Mouse (Mus musculus): ENCODE data around the gene Twist1. TPM values are rescaled to one million over a fixed set of nuclear protein-coding genes. Genes with fewer than 3 reads are reported as not detected.
A peak's percentile ranks its signal among the peaks of the same experiment; 100 is the strongest.

The Twist1 gene
- polyA plus RNA-seq, 1 experiment from 2014 or later: 1.8 TPM

GRCm38 (mm10) chr12:33954931-33955565, 2.4 kb upstream of the Twist1 start:
- no peaks in the 10 kb centered on the region for H3K9me3 ChIP-seq (ENCODE audit: control insufficient read depth)
- no peak overlapping the region for H3K4me2 ChIP-seq (replicated peaks; ENCODE audit: low read depth)
- WGBS: 21% methylated on average over 8 of the region's 8 CpGs
- peaks cover 57% of the 10 kb centered on the region for H3K27me3 ChIP-seq (replicated peaks; ENCODE audit: control insufficient read depth, insufficient read depth, low read length)
- H3K4me3 ChIP-seq (ENCODE audit: low read depth, low read length): no peak overlapping the region
- H3K4me1 ChIP-seq (replicated peaks; ENCODE audit: control insufficient read depth, insufficient read depth, low read length): no peaks in the 10 kb centered on the region
- no peak overlapping the region for H3K9ac ChIP-seq (ENCODE audit: low read depth, low read length)
- no peaks in the 10 kb centered on the region for H3K36me3 ChIP-seq (ENCODE audit: control insufficient read depth, insufficient read depth)
- no peak for ATAC-seq
- TF ChIP-seq CTCF (IDR thresholded peaks at IDR 0.05; ENCODE audit: low read depth): no peak
- no peak overlapping the region for H3K27ac ChIP-seq (ENCODE audit: low read depth, low read length)

- WGBS: 6% methylated on average over 28 of the region's 28 CpGs
- no peaks in the 10 kb centered on the region for H3K36me3 ChIP-seq (ENCODE audit: control insufficient read depth, insufficient read depth)
- no peak overlapping the region for H3K4me3 ChIP-seq (ENCODE audit: low read depth, low read length)
- no peak for TF ChIP-seq CTCF (IDR thresholded peaks at IDR 0.05; ENCODE audit: low read depth)
- H3K9ac ChIP-seq (ENCODE audit: low read depth, low read length): no peak overlapping the region
- H3K4me2 ChIP-seq (replicated peaks; ENCODE audit: low read depth): peak overlapping the region; percentile 32; the same call in 1 of the 2 replicates
- H3K27ac ChIP-seq (ENCODE audit: low read depth, low read length): no peak overlapping the region
- no peak for ATAC-seq
- H3K27me3 ChIP-seq (replicated peaks; ENCODE audit: control insufficient read depth, insufficient read depth, low read length): peaks cover 59% of the 10 kb centered on the region
- H3K4me1 ChIP-seq (replicated peaks; ENCODE audit: control insufficient read depth, insufficient read depth, low read length): no peaks in the 10 kb centered on the region
- H3K9me3 ChIP-seq (ENCODE audit: control insufficient read depth): no peaks in the 10 kb centered on the region
These were observed 1.7 kb upstream of the Twist1 start for GRCm38 (mm10) chr12:33955606-33956295.

- Histone ChIP-seq H3K27me3 (replicated peaks; ENCODE audit: control insufficient read depth, insufficient read depth, low read length) (peaks cover 67% of the 10 kb centered on the region), H3K9ac (ENCODE audit: low read depth, low read length) (no peak overlapping the region), H3K4me2 (replicated peaks; ENCODE audit: low read depth) (peak overlapping the region; percentile 86), H3K9me3 (ENCODE audit: control insufficient read depth) (no peaks in the 10 kb centered on the region), H3K4me1 (replicated peaks; ENCODE audit: control insufficient read depth, insufficient read depth, low read length) (no peaks in the 10 kb centered on the region), H3K27ac (ENCODE audit: low read depth, low read length) (no peak overlapping the region), H3K36me3 (ENCODE audit: control insufficient read depth, insufficient read depth) (no peaks in the 10 kb centered on the region), H3K4me3 (ENCODE audit: low read depth, low read length) (peak overlapping the region; percentile 58)
- 3% methylated on average over 38 of the region's 43 CpGs for WGBS
- no peak for TF ChIP-seq CTCF (IDR thresholded peaks at IDR 0.05; ENCODE audit: low read depth)
- ATAC-seq: 0 out of 2 replicates have a peak, but pooled peaks have one; percentile 10
These were observed 683 bp upstream of the Twist1 start for GRCm38 (mm10) chr12:33956576-33957399.

GRCm38 (mm10) chr12:33958241-33959194, 1.0 kb downstream of the Twist1 start:
- Histone ChIP-seq H3K27me3 (replicated peaks; ENCODE audit: control insufficient read depth, insufficient read depth, low read length) (peaks cover 79% of the 10 kb centered on the region), H3K9me3 (ENCODE audit: control insufficient read depth) (no peaks in the 10 kb centered on the region), H3K4me2 (replicated peaks; ENCODE audit: low read depth) (peak overlapping the region; percentile 86), H3K36me3 (ENCODE audit: control insufficient read depth, insufficient read depth) (no peaks in the 10 kb centered on the region), H3K27ac (ENCODE audit: low read depth, low read length) (no peak overlapping the region), H3K9ac (ENCODE audit: low read depth, low read length) (peak overlapping the region; percentile 22), H3K4me1 (replicated peaks; ENCODE audit: control insufficient read depth, insufficient read depth, low read length) (no peaks in the 10 kb centered on the region), H3K4me3 (ENCODE audit: low read depth, low read length) (peak overlapping the region; percentile 58)
- no peak for ATAC-seq
- 1% methylated on average over 55 of the region's 56 CpGs for WGBS
- TF ChIP-seq CTCF (IDR thresholded peaks at IDR 0.05; ENCODE audit: low read depth): no peak

- Histone ChIP-seq H3K4me1 (replicated peaks; ENCODE audit: control insufficient read depth, insufficient read depth, low read length) (no peaks in the 10 kb centered on the region), H3K9ac (ENCODE audit: low read depth, low read length) (no peak overlapping the region), H3K4me2 (replicated peaks; ENCODE audit: low read depth) (peak overlapping the region; percentile 86; the same call in 1 of the 2 replicates), H3K9me3 (ENCODE audit: control insufficient read depth) (no peaks in the 10 kb centered on the region), H3K27ac (ENCODE audit: low read depth, low read length) (no peak overlapping the region), H3K4me3 (ENCODE audit: low read depth, low read length) (peak overlapping the region; percentile 58), H3K36me3 (ENCODE audit: control insufficient read depth, insufficient read depth) (no peaks in the 10 kb centered on the region), H3K27me3 (replicated peaks; ENCODE audit: control insufficient read depth, insufficient read depth, low read length) (peaks cover 80% of the 10 kb centered on the region)
- TF ChIP-seq CTCF (IDR thresholded peaks at IDR 0.05; ENCODE audit: low read depth): no peak
- ATAC-seq: no peak
- WGBS: 14% methylated on average over 6 of the region's 6 CpGs
These were observed 1.7 kb downstream of the Twist1 start for GRCm38 (mm10) chr12:33959206-33959605.

All from intestine, postnatal 0 days (tissue).